Mouse (Mus musculus): ENCODE data around the gene Olfr957.

GRCm38 (mm10) chr9:39557529-39558348, 42.1 kb upstream of the Olfr957 start:
- TF ChIP-seq CTCF (IDR thresholded peaks at IDR 0.05; ENCODE audit: low read depth, low read length), result no peak
- TF ChIP-seq EP300 (IDR thresholded peaks at IDR 0.05; ENCODE audit: insufficient read depth, low read depth, low read length), result no peak
- TF ChIP-seq POLR2A (IDR thresholded peaks at IDR 0.05; ENCODE audit: insufficient read depth, low read length), result no peak

Measured in ES-Bruce4 (cell line).